Mouse (Mus musculus) forebrain, embryonic 16.5 days (tissue): ENCODE measurements at regions not wholly inside any gene's neighbourhood (a gene's known extent, or its start where the extent isn't known, plus 50 kb on each side); places are given as distances from the start of the nearest gene placed in this dataset.

Experiments used
- ATAC-seq: fragments of 200-750 bp; cut with Nextera tagmentation; 2 replicates; pipeline ENCODE4 v1.8.0; 2017; ENCODE audit warnings: mild to moderate bottlenecking, moderate library complexity
- H3K27ac ChIP-seq: fragments of 300-500 bp; sonication (generic); 2 replicates; pipeline ENCODE4 v1.5.1; 2014; ENCODE audit warnings: low read length, control low read depth
- H3K27me3 ChIP-seq: fragments of 300-500 bp; sonication (generic); replicated peaks from 2 replicates; pipeline ENCODE4 v1.6.1; 2014; ENCODE audit warnings: low read length; ENCODE audit not compliant: control insufficient read depth, insufficient read depth
- H3K36me3 ChIP-seq: fragments of 300-500 bp; sonication (generic); 2 replicates; pipeline ENCODE4 v1.6.1; 2014; ENCODE audit not compliant: control insufficient read depth, insufficient read depth
- H3K4me1 ChIP-seq: fragments of 300-500 bp; sonication (generic); replicated peaks from 2 replicates; pipeline ENCODE4 v1.6.1; 2014; ENCODE audit warnings: low read length; ENCODE audit not compliant: control insufficient read depth, insufficient read depth
- H3K4me2 ChIP-seq: fragments of 300-500 bp; sonication (generic); 2 replicates; pipeline ENCODE4 v1.6.1; 2014; ENCODE audit warnings: mild to moderate bottlenecking, low read length, control low read depth
- H3K4me3 ChIP-seq: fragments of 300-500 bp; sonication (generic); replicated peaks from 2 replicates; pipeline ENCODE4 v1.5.1; 2014; ENCODE audit warnings: mild to moderate bottlenecking, low read length, control low read depth
- H3K9ac ChIP-seq: fragments of 300-500 bp; sonication (generic); replicated peaks from 2 replicates; pipeline ENCODE4 v1.6.1; 2014; ENCODE audit warnings: low read depth, low read length, control low read depth
- H3K9me3 ChIP-seq: fragments of 300-500 bp; sonication (generic); 2 replicates; pipeline ENCODE4 v1.6.1; 2016; ENCODE audit warnings: low read length; ENCODE audit not compliant: control insufficient read depth
- WGBS: fragments of 180-500 bp; shearing (Covaris S2); extraction: QIAGEN DNeasy Blood & Tissue Kit; methylation state at CpG from one replicate; pipeline ENCODE4 v1.1.7; 2014; 5-methylcytosine and 5-hydroxymethylcytosine counted together

GRCm38 (mm10) chr10:23052480-23053378 lies 232.8 kb upstream of the Tcf21 start:
- no peak for ATAC-seq
- H3K4me2 ChIP-seq: no peak overlapping the region
- no peak overlapping the region for H3K4me3 ChIP-seq
- no peak overlapping the region for H3K9ac ChIP-seq
- H3K36me3 ChIP-seq: no peaks in the 10 kb centered on the region
- WGBS: 86% methylated on average over 11 of the region's 11 CpGs
- H3K27ac ChIP-seq: no peak overlapping the region
- H3K9me3 ChIP-seq: no peaks in the 10 kb centered on the region
- H3K27me3 ChIP-seq: no peaks in the 10 kb centered on the region
- H3K4me1 ChIP-seq: no peaks in the 10 kb centered on the region

- H3K4me2 ChIP-seq: no peak overlapping the region
- H3K27me3 ChIP-seq: no peaks in the 10 kb centered on the region
- WGBS: 85% methylated on average over 3 of the region's 3 CpGs
- no peak overlapping the region for H3K9ac ChIP-seq
- H3K9me3 ChIP-seq: no peaks in the 10 kb centered on the region
- H3K27ac ChIP-seq: no peak overlapping the region
- no peak for ATAC-seq
- no peaks in the 10 kb centered on the region for H3K4me1 ChIP-seq
- no peaks in the 10 kb centered on the region for H3K36me3 ChIP-seq
- H3K4me3 ChIP-seq: no peak overlapping the region
Observed at GRCm38 (mm10) chr10:23044466-23044865, 224.5 kb upstream of the Tcf21 start.

DNA sequence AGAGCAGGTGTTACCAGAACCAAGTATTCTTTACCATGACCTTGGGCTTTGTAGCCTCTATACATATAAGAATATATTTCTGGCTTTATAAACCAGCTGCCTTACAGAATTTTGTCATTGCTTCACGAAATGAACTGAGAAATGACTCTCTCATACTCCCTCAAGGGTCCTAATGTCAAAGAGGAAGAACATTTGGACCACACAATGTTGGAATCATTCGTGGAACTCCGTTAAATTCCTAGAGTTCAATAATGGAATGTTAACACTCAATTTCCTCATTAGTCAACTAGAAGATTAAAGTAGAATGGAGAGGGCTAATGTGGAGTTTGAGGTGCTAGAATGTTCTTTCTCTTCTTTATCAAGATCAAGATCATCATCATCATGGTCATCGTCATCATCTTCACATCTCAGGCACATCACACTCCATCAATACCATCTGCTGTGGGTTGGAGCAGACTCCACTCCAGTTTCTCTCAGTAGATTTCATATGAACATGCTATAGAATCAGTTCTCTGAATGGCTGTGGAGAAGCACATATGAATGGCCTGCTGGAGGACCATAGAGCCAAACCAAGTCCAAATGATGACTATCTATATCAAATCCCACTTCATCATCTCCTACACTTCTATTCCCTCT lies 211.6 kb upstream of the Tcf21 start:
- no peak overlapping the region for H3K4me2 ChIP-seq
- 78% methylated on average over 4 of the region's 4 CpGs for WGBS
- H3K4me3 ChIP-seq: no peak overlapping the region
- H3K9ac ChIP-seq: no peak overlapping the region
- no peaks in the 10 kb centered on the region for H3K36me3 ChIP-seq
- no peaks in the 10 kb centered on the region for H3K9me3 ChIP-seq
- H3K27me3 ChIP-seq: no peaks in the 10 kb centered on the region
- H3K27ac ChIP-seq: no peak overlapping the region
- no peak for ATAC-seq
- no peaks in the 10 kb centered on the region for H3K4me1 ChIP-seq

DNA sequence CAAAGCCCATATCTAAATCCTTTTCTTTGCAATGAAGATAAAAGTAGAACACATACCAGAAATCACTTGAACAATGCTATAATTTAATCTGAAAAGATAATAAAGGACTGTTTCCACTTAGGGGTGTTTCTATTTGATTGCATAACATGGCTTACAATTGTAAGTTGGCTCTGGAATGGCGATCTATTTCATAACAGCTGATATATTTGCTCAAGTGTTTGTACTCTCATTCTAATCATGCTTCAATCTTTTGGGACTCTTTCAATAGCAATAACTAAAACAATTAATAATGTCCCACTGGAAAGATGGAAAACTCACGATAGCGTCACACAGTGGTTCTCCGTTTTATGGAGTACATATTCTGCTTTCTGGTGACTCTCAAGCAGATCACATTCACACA lies 208.0 kb upstream of the Tcf21 start:
- H3K27ac ChIP-seq: no peak overlapping the region
- no peak overlapping the region for H3K4me2 ChIP-seq
- no peak overlapping the region for H3K9ac ChIP-seq
- H3K4me3 ChIP-seq: no peak overlapping the region
- no peaks in the 10 kb centered on the region for H3K9me3 ChIP-seq
- ATAC-seq: no peak
- no peaks in the 10 kb centered on the region for H3K36me3 ChIP-seq
- 87% methylated on average over 4 of the region's 4 CpGs for WGBS
- no peaks in the 10 kb centered on the region for H3K4me1 ChIP-seq
- no peaks in the 10 kb centered on the region for H3K27me3 ChIP-seq

DNA sequence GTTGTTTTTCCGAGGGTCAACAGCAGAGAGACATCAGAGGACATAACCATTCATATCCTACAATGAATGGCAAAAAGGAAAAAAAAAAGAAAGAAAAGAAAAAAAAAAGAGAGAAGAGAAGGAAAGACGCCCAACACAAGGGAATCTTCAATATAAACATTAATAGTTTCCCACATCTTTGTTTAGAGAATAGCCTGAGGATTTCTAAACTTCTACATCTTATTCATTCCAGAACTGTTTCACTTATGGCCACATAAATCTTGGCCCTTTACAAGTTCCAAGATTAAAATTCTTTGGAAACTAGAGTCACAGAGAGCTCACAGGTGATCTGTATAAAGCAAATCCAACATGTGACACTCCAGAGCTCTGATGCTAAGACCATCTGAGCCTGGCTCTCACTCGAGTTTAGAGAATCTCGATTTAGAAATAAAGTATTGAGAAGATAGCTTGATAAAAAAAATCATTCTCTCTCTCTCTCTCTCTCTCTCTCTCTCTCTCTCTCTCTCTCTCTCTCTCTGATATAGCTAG lies 197.2 kb upstream of the Tcf21 start:
- Histone ChIP-seq H3K27ac (no peak overlapping the region), H3K9me3 (no peaks in the 10 kb centered on the region), H3K36me3 (no peaks in the 10 kb centered on the region), H3K27me3 (no peaks in the 10 kb centered on the region), H3K4me2 (no peak overlapping the region), H3K9ac (no peak overlapping the region), H3K4me3 (no peak overlapping the region), H3K4me1 (no peaks in the 10 kb centered on the region; the same call in 1 of the 2 replicates)
- 79% methylated on average over 4 of the region's 4 CpGs for WGBS
- ATAC-seq: no peak

- Histone ChIP-seq H3K36me3 (no peaks in the 10 kb centered on the region), H3K4me3 (no peak overlapping the region), H3K9me3 (no peaks in the 10 kb centered on the region), H3K4me1 (no peaks in the 10 kb centered on the region; the same call in 1 of the 2 replicates), H3K4me2 (no peak overlapping the region), H3K27ac (no peak overlapping the region), H3K9ac (no peak overlapping the region), H3K27me3 (no peaks in the 10 kb centered on the region)
- 29% methylated on average over 3 of the region's 3 CpGs for WGBS
- ATAC-seq: peak; percentile 66
Observed at GRCm38 (mm10) chr10:23015935-23016694, 196.1 kb upstream of the Tcf21 start.

- no peak for ATAC-seq
- H3K4me1 ChIP-seq: no peaks in the 10 kb centered on the region
- no peaks in the 10 kb centered on the region for H3K27me3 ChIP-seq
- WGBS: 85% methylated on average over 4 of the region's 4 CpGs
- no peaks in the 10 kb centered on the region for H3K36me3 ChIP-seq
- H3K27ac ChIP-seq: no peak overlapping the region
- H3K4me2 ChIP-seq: no peak overlapping the region
- no peak overlapping the region for H3K9ac ChIP-seq
- no peak overlapping the region for H3K4me3 ChIP-seq
- no peaks in the 10 kb centered on the region for H3K9me3 ChIP-seq
Observed at GRCm38 (mm10) chr10:23010715-23011114, 190.7 kb upstream of the Tcf21 start.

- no peaks in the 10 kb centered on the region for H3K27me3 ChIP-seq
- no peaks in the 10 kb centered on the region for H3K4me1 ChIP-seq
- no peak overlapping the region for H3K4me2 ChIP-seq
- ATAC-seq: no peak
- no peak overlapping the region for H3K9ac ChIP-seq
- H3K9me3 ChIP-seq: no peaks in the 10 kb centered on the region
- H3K4me3 ChIP-seq: no peak overlapping the region
- 44% methylated on average over 2 of the region's 2 CpGs for WGBS
- no peak overlapping the region for H3K27ac ChIP-seq
- no peaks in the 10 kb centered on the region for H3K36me3 ChIP-seq
Observed at GRCm38 (mm10) chr10:23010201-23010600, 190.2 kb upstream of the Tcf21 start.

GRCm38 (mm10) chr10:23004768-23005167 lies 184.8 kb upstream of the Tcf21 start:
- WGBS: 78% methylated on average over 1 of the region's 1 CpGs
- Histone ChIP-seq H3K36me3 (no peaks in the 10 kb centered on the region), H3K4me3 (no peak overlapping the region), H3K4me1 (no peaks in the 10 kb centered on the region; the same call in 1 of the 2 replicates), H3K4me2 (no peak overlapping the region), H3K27ac (no peak overlapping the region), H3K9me3 (no peaks in the 10 kb centered on the region), H3K9ac (no peak overlapping the region), H3K27me3 (no peaks in the 10 kb centered on the region)
- ATAC-seq: no peak
